Mouse (Mus musculus) left cerebral cortex, adult 18-20 months (tissue): ENCODE data around the gene Psme3. TPM values are rescaled to one million over a fixed set of nuclear protein-coding genes. Genes with fewer than 3 reads are reported as not detected.
"Not testable (repeated sequence)": the region's sequence is repeated elsewhere in the genome, so short reads cannot be mapped to it uniquely, and the experiment has no call there.

Experiments
- DNase-seq, 2 experiments: peaks; one replicate each; pipeline ENCODE4 v3.0.0; 2021 to 2022; ENCODE audit warnings: low spot score in 2 of 2, mixed read lengths in 1 of 2
- total RNA-seq, 2 experiments: library from RNA; stranded (reverse); gene quantifications; 2 replicates each; pipeline ENCODE4 v1.2.3; 2021

The Psme3 gene
- total RNA-seq, 2 experiments from 2014 or later = 128 to 131 TPM

DNA sequence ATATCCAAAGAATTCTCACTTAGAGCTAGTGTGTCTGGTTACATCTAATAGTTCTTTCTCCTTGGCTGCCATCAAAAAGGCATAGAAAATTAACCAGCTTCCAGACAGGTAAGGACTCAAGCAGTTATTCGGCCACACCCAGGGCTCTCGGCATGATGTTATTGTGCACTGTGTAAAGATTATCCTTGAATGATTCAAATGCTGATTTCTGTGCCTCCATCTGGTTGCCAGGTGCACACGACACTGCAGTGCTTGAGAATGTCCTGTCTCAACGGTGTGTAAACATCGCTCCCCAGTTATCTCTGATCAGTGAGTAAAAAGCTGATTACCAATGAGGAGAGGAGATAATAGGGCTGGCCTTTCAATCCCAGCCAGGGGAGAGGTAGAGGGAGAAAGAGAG lies 8.3 kb upstream of the Psme3 start:
- DNase-seq = no peak

DNA sequence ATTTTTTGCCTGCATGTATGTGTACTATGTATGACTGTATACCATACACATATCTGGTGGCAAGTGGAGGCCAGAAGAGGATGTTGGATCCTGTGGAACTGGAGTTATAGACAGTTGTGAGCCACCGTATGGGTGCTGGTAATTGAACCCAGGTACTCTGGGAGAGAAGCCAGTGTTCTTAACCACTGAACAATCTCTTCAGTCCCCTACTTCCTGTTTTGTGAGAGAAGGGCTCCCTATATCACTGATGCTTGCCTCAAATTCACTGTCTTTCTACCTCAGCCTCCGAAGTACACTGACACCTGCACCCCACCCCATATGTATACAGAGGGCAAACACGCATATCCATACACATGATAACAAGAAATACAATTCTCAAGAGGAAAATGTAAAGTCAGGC lies 4.9 kb upstream of the Psme3 start:
- no peak for DNase-seq

DNA sequence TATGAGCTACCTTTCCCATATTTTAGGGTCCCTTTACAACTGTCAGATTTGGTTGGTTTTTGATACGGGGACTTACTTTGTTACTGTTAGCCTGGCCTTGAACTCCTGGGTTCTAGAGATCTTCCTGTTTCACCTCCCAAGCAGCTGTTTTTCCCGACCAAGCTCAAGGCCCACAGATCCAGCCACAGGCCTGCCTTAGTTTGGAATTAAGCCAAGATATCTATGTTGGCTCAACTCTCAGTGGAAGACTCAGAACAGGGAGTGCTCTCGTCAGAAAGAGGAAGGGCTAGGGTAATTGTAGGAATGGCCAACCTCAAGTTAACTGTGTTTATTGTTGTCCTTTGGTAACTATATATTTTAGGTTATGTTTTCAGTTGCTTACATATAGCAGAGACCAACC lies 3.9 kb upstream of the Psme3 start:
- DNase-seq = no peak

DNA sequence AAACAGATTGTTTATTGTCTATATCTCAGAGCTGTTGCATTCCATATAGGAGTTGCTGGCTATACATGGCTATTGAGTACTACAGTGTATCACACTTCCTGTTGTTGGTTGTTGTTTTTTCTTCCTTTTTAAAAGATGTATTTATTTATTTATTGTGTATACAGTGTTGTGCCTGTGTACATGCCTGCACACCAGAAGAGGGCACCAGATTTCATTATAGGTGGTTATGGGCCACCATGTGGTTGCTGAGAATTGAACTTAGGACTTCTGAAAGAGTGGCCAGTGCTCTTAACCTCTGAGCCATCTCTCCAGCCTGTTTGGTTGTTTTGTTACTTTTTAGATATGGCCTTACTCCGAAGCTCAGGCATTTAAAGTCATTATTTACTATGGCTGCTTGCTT lies 1.4 kb upstream of the Psme3 start:
- no peak for DNase-seq

DNA sequence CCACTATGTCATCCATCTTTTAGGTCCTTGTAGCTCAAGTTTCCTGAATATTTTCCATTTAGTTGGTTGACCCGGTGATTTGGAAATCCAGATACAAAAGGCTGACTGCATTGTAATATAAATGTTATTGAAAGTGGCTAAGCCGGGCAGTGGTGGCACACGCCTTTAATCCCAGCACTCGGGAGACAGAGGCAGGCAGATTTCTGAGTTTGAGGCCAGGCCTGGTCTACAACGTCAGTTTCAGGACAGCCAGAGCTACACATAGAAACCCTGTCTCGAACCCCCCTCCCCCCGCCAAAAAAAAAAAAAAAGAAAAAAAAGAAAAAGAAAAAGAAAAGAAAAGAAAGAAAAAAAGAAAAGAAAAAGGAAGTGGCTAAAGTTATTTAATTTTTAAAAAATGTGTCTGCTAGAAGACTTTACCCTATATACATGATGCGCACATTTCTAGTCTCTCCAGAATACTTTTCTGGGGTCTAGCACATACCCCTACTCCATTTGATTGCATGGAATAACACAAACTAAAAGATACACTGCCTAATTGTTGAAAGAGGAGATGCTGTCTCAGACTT lies 847 bp upstream of the Psme3 start:
- no peak for DNase-seq

DNA sequence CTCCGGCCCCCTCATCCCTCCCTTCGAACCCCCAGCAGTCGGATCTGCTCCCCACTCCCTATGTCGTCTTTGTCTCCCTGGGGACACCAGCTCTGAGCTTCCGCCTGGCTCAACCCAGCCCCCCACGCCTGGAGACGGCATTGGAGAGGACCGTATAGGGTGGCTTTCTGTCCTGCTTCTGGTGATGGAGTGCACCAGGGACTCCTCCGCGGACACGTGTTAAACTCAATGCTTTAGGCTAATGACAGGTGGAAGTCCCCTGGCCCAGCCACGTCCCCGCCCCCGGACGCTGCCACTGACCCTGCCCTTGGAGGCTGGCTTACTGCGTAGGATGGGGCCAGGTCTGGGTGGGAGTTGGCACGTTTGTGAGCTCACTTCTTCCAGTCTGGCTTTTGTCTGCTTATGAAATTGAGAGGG lies 496 bp downstream of the Psme3 start:
- no peak for DNase-seq

DNA sequence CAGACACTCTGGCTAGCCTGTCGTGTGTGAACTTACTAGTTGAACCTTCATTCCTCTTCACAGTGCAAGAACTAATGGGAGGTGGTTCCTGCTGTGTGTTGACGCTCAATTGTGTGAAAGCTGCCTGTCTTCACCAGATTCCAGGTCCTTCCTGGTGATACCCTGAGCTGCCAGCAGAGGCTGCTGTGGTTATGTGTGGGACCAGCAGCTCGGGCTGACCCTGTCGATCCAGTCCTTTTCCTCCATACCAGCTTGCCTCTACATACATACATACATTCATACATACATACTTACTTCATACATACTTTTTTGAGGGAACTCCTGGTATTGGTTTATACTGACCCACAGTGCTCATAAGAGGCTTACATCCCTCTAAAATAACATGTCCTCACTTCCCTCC lies 7.6 kb downstream of the Psme3 start:
- DNase-seq = peak; percentile 71 to 73

DNA sequence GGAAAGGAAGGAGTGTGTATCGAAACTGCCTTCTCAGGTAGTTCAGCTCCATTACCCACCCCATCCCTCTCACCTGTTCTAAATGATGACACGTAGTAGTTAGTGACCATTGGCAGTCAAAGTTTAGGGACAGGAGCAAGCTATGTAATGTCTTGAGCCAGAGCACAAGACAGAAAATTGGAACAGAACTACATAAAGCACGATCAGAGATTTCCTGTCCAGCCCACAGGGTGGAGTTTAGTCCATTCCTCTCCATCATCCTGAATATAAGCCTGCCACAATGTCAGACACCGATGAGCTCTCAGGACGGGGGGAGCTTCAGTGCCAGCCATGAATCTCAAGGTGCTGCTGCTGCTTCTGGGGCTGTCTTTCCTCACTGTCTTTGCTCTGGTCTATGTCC lies 8.8 kb downstream of the Psme3 start, which contains the start of gene Aoc2:
Gene Aoc2 (plus strand): TSS at position 301 of the 400 bp plus-strand sequence.
- DNase-seq = no peak

DNA sequence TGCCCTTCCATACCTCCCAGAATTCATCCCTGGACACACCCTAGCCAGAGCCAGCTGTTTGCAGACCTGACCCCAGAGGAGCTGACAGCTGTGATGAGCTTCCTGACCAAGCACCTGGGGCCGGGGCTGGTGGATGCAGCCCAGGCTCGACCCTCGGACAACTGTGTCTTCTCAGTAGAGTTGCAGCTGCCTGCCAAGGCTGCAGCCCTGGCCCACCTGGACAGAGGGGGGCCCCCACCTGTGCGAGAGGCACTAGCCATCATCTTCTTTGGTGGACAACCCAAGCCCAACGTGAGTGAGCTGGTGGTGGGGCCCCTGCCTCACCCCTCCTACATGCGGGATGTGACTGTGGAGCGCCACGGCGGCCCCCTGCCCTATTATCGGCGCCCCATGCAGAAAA lies 9.2 kb downstream of the Psme3 start:
- not testable (repeated sequence) for DNase-seq

DNA sequence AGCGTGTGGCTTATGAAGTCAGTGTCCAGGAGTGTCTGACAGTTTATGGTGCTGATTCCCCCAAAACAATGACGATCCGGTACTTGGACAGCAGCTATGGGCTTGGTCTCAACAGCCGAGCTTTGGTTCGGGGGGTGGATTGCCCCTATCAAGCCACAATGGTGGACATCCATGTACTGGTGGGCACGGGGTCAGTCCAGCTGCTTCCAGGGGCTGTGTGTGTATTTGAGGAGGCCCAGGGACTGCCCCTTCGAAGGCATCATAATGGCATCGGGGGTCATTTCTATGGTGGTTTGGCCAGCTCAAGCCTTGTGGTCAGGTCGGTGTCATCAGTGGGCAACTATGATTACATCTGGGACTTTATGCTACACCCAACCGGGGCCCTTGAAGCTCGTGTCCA lies 10.1 kb downstream of the Psme3 start:
- no peak for DNase-seq

DNA sequence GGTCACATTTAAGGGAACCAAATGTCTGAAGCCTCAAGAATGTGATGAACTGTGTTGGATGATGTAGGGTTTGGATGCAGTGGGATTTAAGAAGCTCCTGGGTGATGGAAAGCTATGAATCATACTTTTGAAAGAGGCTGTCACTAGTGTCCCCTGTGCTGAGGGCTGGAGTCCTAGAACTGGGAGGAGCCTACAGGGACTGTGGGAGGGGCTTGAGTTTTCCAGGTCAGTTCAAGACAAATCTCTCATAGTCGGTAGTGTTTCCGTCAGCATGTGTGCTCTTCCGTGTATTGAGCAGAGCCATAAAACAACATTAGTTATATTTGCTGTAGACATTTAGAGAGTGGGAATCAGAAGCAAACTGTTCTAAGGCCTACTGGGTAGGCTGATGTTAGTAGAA lies 11.3 kb downstream of the Psme3 start:
- DNase-seq = no peak

DNA sequence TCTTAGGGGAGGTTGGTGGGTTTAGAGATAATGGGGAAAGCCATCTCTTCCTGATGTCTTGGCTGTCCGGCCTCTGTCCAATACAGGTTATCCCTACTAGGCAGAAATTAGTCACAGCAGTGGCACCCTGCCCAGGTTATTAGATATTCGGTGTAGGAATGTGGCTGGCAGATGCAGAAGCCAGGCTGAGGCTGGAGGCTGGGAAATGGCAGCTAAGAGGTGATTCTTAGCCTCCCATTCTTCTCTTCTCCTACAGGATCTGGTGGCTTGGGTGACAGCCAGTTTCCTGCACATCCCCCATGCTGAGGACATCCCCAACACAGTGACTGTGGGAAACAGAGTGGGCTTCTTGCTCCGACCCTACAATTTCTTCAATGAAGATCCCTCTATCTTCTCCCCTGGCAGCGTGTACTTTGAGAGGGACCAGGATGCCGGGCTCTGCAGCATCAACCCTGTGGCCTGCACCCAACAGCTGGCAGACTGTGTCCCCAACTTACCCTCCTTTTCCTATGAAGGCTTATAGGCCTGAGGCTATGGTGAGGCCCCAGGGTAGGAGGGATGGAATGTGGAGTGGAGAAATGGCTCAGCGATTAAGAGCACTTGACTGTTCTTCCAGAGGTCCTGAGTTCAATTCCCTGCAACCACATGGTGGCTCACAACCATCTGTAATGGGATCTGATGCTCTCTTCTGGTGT lies 13.1 kb downstream of the Psme3 start:
- DNase-seq = peak in 1 of 2 experiments; percentile 32

DNA sequence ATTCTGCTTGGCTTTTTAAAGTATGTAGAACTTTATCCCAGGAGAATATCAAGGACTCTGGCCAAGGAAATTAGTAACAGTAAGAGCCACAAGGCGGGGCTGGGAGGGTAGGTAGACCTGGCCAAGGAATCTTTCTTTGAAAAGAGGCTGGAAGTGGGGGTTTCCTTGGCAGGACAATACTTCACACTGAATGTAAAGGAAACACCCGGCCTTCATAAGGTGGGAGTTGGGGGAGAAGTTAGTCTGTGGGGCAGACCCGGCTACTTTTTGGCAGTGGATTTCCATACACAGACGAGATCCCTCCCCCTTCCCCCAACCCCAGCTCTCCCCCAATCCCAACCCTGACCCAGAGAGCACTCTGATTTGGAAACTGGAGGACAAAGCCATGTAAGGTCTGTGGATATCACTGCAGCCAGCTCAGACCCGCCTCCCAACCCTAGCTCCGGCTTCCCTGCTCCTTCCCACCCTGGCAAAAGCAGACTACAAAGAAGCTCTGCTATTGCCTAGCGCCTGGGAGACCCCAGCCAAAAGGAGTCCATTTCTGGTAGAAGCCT lies 14.4 kb downstream of the Psme3 start, which contains the start of gene Aoc3:
Gene Aoc3 (plus strand): TSS at position 235 of the 554 bp plus-strand sequence.
- DNase-seq = no peak

DNA sequence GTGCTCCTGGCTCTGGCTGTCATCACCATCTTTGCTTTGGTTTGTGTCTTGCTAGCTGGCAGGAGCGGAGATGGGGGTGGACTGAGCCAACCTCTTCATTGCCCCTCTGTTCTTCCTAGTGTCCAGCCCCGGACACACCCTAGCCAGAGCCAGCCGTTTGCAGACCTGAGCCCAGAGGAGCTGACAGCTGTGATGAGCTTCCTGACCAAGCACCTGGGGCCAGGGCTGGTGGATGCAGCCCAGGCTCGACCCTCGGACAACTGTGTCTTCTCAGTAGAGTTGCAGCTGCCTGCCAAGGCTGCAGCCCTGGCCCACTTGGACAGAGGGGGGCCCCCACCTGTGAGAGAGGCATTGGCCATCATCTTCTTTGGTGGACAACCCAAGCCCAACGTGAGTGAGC lies 14.9 kb downstream of the Psme3 start:
- not testable (repeated sequence) for DNase-seq

DNA sequence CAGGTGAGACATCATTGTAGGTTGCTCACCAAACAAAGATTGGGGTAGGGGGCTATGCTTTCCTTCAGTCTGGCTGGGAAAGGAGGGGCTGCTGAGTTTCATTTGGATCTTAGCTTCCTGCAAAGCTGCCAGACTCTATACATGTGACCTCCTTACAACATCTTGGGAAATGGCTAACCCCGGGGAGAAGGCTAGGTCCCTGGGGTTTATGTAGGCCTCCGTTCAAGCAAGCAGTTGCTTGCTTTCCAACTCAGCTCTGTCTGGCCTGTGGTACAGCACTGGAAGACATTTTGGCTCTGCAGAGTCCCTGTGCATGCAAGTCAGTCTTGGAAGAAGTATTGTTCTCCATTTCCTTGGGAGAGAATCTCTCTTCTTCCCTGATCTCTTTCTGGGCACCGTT lies 16.5 kb downstream of the Psme3 start:
- DNase-seq = no peak

DNA sequence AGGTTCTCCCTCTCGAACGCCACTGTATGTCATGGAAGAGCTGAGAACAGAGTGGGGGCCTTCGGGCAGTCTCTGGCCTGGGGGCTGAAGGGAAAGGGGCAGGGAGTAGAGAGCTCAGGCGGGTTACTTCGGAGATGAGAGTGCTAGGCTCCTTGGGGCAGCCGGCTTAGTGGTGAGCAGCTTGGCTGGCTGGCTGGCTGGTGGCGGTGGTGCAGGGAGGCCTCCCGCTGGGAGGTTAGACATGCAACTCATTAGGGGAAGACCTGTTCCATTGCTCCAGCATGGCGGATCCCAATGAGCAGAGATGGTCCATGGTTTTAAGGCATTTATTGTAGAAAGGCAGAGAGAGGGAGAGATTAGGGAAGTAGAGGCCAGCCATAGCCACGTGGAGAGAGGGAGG lies 18.0 kb downstream of the Psme3 start:
- DNase-seq = no peak

DNA sequence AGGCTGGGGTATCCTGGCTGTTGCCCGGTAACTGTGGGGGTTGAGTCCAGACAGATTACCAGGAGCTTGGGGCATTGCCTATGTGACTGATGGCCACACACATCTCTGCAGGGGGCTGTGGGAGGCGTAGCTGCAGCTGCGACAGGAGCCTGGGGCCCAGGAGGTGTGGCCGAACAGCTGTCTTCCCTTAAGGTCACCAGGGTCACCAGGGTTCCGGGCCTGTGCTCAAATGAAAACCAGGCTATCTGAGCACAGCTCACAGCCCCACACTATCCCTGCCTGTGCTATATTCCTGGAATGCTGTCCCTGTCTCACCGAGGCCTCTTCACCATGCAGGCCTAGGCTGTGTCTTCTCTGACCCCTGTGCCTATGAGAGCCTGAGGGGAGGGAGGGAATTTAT lies 18.5 kb downstream of the Psme3 start:
- no peak for DNase-seq

DNA sequence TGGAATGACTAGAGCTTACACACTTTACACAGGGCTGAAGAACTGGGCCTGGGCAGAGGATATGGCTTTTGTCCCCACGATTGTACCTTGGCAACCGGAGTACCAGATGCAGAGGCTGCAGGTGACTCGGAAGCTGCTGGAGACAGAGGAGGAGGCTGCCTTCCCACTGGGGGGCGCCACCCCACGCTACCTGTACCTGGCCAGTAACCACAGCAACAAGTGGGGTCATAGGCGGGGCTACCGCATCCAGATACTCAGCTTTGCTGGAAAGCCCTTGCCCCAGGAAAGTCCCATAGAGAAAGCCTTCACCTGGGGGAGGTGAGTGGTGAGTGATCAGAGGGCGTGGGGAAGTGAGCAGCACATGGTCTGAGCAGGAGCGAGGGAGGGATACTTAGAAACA lies 19.7 kb downstream of the Psme3 start:
- DNase-seq = no peak

DNA sequence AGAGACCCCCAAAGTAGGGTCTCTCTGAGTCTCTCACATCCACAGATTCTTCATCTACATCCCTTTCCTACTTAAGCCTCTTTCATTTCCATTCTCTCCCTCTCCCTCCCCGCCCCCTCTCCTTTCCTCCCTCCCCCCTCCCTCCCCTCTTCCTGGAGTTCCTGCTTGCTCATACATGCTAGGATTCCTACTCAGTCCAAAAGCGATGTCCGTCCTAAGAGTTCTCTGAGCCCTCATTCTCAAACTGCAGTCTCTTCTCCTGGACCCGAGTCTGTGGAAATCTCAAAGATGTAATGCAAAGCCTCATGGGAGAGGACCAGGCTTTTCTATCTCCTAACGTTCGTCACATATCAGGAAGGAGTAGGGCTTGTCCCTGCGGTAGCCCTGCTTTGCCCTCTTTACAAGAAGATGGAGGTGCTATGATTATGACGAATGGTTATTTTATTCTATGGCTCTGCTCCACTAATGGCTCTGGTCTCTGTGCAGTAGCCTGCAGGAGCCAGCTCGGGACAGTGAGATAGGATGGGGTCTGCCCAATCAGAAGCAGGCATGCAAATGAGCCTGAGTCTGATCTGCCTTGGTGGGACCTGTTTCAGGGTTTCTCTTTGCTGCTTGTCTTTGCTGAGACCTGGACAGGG lies 22.2 kb downstream of the Psme3 start:
- DNase-seq = no peak

DNA sequence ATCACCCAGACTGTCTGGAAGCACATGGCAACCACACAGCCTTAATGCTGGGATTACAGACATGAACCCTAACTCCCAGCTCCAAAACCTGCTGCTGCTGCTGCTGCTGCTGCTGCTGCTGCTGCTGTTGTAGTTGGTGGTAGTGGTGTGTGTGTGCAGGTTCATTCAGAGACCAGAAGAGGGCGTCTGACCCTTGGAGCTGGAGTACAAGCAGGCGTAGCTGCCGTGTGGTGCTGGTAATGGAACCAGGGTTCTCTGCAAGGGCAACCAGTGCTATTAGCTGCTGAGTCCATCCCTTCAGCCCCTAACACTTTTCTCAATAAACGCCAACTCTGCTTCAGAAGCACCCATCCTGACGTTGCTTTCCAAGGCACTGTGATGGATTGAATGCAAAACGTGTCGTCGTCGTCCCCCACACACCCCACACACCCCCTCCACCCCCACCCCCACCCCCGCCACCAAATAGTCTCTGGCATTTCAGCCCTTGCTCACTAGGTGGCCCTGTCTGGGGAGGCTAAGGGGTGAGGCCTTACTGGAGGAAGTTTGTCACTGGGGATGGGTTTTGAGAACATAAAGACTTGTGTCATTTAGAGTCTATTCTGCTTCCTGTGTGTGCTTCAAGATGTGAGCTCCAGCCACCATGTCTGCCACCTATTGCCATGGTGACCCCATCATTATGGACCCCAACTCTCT lies 31.2 kb downstream of the Psme3 start:
- no peak for DNase-seq

DNA sequence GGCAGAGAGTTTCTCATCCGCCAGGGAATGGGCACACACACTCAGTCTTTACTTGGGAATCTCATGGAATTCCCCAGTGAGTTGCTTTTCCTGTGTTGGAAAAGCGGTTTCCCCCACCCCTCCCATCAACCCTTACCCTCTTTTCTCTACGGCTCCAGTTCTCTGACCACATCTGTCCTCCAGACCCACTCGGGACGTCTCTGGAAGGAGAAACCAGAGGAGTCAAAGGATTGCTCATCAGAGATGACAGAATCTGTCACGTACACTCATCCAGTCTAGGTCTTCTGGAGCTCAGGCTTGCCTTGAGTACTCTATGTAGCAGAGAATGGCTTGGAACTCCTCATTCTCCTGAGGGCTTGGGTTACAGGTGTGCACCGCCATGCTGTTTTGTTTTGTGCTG lies 32.8 kb downstream of the Psme3 start:
- no peak for DNase-seq

DNA sequence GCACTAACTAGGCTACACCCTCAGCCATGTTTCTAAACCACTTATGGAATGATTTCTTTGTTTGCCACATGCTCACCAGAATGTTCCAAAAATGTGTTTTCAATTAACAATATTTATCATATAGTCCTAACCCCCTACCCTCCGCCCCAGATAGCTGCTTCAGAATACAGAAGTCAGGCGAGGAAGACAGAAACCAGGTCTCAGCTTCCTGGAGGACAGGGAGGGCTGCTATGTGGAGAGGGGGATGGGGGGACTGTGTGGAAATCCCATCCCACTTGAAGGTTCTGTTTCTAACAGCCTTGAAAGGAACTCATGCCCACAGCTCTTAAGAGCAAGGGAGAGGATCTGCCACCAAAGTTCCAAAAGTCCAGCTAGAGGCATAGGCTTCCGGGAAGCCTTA lies 33.2 kb downstream of the Psme3 start:
- DNase-seq = no peak
